Mouse (Mus musculus): ENCODE data around the gene Mroh8. TPM values are rescaled to one million over a fixed set of nuclear protein-coding genes. Genes with fewer than 3 reads are reported as not detected.
A peak's percentile ranks its signal among the peaks of the same experiment; 100 is the strongest.
"Not testable (repeated sequence)": the region's sequence is repeated elsewhere in the genome, so short reads cannot be mapped to it uniquely, and the experiment has no call there.

Mroh8 gene
- polyA plus RNA-seq, 1 experiment from 2014 or later = 0.42 TPM

DNA sequence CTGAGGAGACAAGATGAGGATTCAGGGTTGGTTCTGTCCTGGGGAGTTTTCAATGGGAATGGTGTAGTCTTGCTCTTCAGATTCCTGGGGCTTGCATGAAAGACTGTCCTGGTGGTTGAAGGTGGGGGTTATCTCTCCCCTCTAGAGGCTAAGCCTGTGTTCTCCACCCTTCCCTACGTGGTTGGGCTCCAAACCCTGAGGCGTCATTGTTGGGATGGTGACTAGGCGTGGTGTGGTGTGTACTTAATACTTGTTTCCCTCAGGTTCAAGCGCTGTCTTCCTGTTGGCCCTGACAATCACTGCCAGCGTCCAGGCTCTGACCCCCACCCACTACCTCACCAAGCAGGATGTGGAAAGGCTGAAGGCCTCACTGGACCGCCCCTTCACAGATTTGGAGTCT is 4.0 kb upstream of the Mroh8 start:
- H3K27me3 ChIP-seq = no peaks in the 10 kb centered on the region
- H3K9ac ChIP-seq (replicated peaks) = no peak overlapping the region
- WGBS = 88% methylated on average over 6 of the region's 6 CpGs
- H3K36me3 ChIP-seq = peaks cover 49% of the 10 kb centered on the region
- ATAC-seq (ENCODE audit: low FRiP score, low read depth) = no peak
- no peaks in the 10 kb centered on the region for H3K9me3 ChIP-seq
- no peak overlapping the region for H3K4me3 ChIP-seq
- H3K4me2 ChIP-seq (replicated peaks) = no peak overlapping the region
- peaks cover 18% of the 10 kb centered on the region for H3K4me1 ChIP-seq
- H3K27ac ChIP-seq (replicated peaks) = no peak overlapping the region

DNA sequence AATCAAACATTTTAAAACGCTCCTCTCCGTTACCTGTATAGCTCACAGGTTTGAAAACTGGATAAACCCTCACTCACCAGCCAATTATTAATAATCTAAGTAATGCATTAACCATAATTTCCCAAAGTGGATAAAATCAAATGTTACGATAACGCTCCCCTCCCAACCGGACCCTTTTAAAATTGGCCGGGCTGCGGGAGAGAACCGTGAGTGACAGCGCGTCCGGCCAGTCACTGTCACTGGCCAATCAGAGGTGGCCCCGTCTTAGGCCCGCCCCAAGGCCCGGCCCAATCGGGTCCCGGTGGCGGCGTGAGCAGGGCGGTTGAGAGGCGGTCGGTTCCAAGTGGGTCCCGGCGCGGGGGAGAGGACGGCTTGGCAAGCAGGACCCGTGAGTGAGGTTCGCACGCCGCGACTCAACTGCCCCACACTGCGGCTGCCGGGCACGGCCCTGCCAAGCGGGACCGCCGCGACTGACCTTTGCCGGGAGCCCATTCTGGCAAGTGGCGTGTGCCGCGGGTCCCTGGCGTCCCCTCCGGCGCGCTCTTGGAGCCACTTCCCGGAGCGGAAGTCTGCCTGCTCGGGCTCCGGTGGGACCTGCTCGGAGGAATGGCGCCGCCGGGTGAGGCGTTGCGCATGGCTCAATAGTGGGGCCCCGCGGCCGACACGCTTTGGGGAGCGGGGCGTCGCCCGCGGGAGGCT is 483 bp downstream of the Mroh8 start, which contains the start of gene Rpn2:
Rpn2 (plus strand) TSS at position 301 of the 699 bp plus-strand sequence.
- peak within 1 kb of the TSS; percentile 91 for H3K4me3 ChIP-seq
- peak within 1 kb of the TSS; percentile 92 for H3K27ac ChIP-seq (replicated peaks)
- ATAC-seq (ENCODE audit: low FRiP score, low read depth) = peak; percentile 100
- H3K4me2 ChIP-seq (replicated peaks) = peak within 1 kb of the TSS; percentile 74
- peak within 1 kb of the TSS; percentile 77 for H3K9ac ChIP-seq (replicated peaks)
- H3K27me3 ChIP-seq = no peaks in the 10 kb centered on the region
- H3K4me1 ChIP-seq = peaks cover 22% of the 10 kb centered on the region
- no peaks in the 10 kb centered on the region for H3K9me3 ChIP-seq
- peaks cover 21% of the 10 kb centered on the region for H3K36me3 ChIP-seq
- WGBS = under 1% methylated on average over 62 of the region's 64 CpGs

GRCm38 (mm10) chr2:157263832-157264231 is 15.5 kb downstream of the Mroh8 start:
- no peaks in the 10 kb centered on the region for H3K4me1 ChIP-seq
- H3K4me3 ChIP-seq = no peak overlapping the region
- H3K4me2 ChIP-seq (replicated peaks) = no peak overlapping the region
- WGBS = 81% methylated on average over 6 of the region's 6 CpGs
- no peak overlapping the region for H3K27ac ChIP-seq (replicated peaks)
- no peaks in the 10 kb centered on the region for H3K36me3 ChIP-seq
- H3K9ac ChIP-seq (replicated peaks) = no peak overlapping the region
- no peak for ATAC-seq (ENCODE audit: low FRiP score, low read depth)
- H3K9me3 ChIP-seq = no peaks in the 10 kb centered on the region
- H3K27me3 ChIP-seq = no peaks in the 10 kb centered on the region

DNA sequence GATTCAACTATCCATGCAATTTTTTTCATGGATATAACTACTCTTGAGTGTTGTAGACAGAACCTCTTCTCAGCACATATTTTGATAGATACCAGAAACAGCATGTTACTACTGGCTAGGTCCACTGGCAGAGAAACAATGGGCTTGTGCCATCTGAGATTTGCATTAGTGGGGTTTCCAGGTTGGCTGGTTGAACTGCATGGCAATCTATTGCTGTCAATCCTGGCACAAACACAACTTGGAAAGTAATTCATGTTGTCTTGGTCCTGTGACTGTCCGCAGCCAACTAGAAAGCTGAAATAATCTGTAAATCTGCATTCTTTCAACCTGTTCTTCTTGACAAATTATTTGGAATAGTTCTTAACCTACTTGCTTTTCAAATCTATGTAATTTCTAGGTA is 16.2 kb downstream of the Mroh8 start:
- no peak overlapping the region for H3K4me3 ChIP-seq
- H3K9me3 ChIP-seq = no peaks in the 10 kb centered on the region
- no peak overlapping the region for H3K27ac ChIP-seq (replicated peaks)
- WGBS = 94% methylated on average over 1 of the region's 1 CpGs
- no peak overlapping the region for H3K9ac ChIP-seq (replicated peaks)
- H3K4me2 ChIP-seq (replicated peaks) = no peak overlapping the region
- H3K4me1 ChIP-seq = no peaks in the 10 kb centered on the region
- ATAC-seq (ENCODE audit: low FRiP score, low read depth) = no peak
- H3K36me3 ChIP-seq = no peaks in the 10 kb centered on the region
- H3K27me3 ChIP-seq = no peaks in the 10 kb centered on the region

DNA sequence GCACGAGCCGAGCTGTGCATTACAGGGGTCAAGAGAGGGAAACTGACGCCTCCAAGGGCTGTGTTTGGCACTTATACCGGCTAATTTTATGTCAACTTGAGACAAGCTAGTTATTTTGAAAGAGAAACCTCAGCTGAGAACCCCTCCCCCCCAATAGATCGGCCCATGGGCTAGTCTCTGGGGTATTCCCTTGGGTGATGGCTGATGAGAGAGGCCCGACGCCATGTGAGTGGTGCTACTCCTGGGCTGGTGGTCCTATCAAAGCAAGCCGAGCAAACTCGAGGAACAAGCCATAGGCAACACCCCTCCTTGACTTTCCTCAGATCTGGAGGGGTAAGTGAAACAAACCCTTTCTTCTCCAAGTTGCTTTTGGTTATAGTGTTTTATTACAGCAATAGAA is 16.8 kb downstream of the Mroh8 start:
- H3K9me3 ChIP-seq = no peaks in the 10 kb centered on the region
- no peak overlapping the region for H3K4me3 ChIP-seq
- no peak for ATAC-seq (ENCODE audit: low FRiP score, low read depth)
- no peak overlapping the region for H3K9ac ChIP-seq (replicated peaks)
- H3K27me3 ChIP-seq = no peaks in the 10 kb centered on the region
- H3K36me3 ChIP-seq = no peaks in the 10 kb centered on the region
- no peaks in the 10 kb centered on the region for H3K4me1 ChIP-seq
- no peak overlapping the region for H3K27ac ChIP-seq (replicated peaks)
- no peak overlapping the region for H3K4me2 ChIP-seq (replicated peaks)
- 77% methylated on average over 9 of the region's 9 CpGs for WGBS

DNA sequence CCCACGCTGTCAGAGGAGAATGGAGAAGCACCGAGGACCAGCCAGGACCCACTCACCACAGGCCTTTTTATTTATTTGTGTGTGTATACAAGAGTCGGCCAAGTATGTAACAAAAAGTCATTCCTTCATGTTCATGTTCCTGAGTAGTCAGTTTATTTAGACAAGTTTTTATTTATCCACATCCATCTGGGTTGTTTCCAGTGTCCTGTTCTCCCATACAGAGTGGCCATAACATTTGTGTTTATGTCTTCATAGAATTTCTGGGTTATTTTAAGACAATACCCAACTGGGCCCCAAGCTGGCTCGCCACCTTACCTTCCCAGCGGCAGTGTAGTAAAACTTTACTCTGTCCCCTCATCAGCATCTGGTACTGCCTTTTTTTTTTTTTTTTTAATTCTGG is 17.4 kb downstream of the Mroh8 start:
- H3K36me3 ChIP-seq = no peaks in the 10 kb centered on the region
- no peaks in the 10 kb centered on the region for H3K27me3 ChIP-seq
- no peak overlapping the region for H3K9ac ChIP-seq (replicated peaks)
- no peak for ATAC-seq (ENCODE audit: low FRiP score, low read depth)
- H3K4me3 ChIP-seq = no peak overlapping the region
- H3K4me1 ChIP-seq = no peaks in the 10 kb centered on the region
- 80% methylated on average over 5 of the region's 5 CpGs for WGBS
- no peaks in the 10 kb centered on the region for H3K9me3 ChIP-seq
- H3K27ac ChIP-seq (replicated peaks) = no peak overlapping the region
- H3K4me2 ChIP-seq (replicated peaks) = no peak overlapping the region

GRCm38 (mm10) chr2:157259720-157260119 is 19.6 kb downstream of the Mroh8 start:
- no peak overlapping the region for H3K27ac ChIP-seq (replicated peaks)
- no peaks in the 10 kb centered on the region for H3K27me3 ChIP-seq
- WGBS = 5% methylated on average over 5 of the region's 5 CpGs
- H3K4me3 ChIP-seq = no peak overlapping the region
- no peaks in the 10 kb centered on the region for H3K9me3 ChIP-seq
- H3K4me1 ChIP-seq = no peaks in the 10 kb centered on the region
- no peak overlapping the region for H3K9ac ChIP-seq (replicated peaks)
- H3K4me2 ChIP-seq (replicated peaks) = no peak overlapping the region
- ATAC-seq (ENCODE audit: low FRiP score, low read depth) = no peak
- H3K36me3 ChIP-seq = no peaks in the 10 kb centered on the region

GRCm38 (mm10) chr2:157248111-157248510 is 31.2 kb downstream of the Mroh8 start:
- Histone ChIP-seq H3K4me3 (no peak overlapping the region), H3K27me3 (no peaks in the 10 kb centered on the region), H3K9me3 (no peaks in the 10 kb centered on the region), H3K36me3 (no peaks in the 10 kb centered on the region), H3K4me1 (no peaks in the 10 kb centered on the region), H3K4me2 (replicated peaks) (no peak overlapping the region), H3K9ac (replicated peaks) (no peak overlapping the region), H3K27ac (replicated peaks) (no peak overlapping the region)
- ATAC-seq (ENCODE audit: low FRiP score, low read depth) = no peak

DNA sequence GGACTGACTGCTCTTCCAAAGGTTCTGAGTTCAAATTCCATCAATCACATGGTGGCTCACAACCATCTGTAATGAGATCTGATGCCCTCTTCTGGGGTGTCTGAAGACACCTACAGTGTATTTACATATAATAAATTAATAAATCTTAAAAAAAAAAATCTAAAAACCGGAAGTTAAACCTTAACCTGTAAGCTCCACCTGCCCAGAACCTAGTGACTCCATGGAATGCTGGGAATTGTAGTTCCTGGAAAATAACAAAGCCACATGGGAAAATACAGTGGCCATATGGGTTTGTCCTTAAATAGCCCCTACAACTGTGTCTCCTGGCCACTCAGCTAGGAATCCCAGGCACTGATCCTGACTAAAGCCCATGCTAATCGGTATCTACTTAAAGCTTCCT is 33.7 kb downstream of the Mroh8 start:
- Histone ChIP-seq H3K4me2 (replicated peaks) (no peak overlapping the region), H3K4me1 (no peaks in the 10 kb centered on the region), H3K9me3 (no peaks in the 10 kb centered on the region), H3K27me3 (no peaks in the 10 kb centered on the region), H3K9ac (replicated peaks) (no peak overlapping the region), H3K4me3 (no peak overlapping the region), H3K36me3 (no peaks in the 10 kb centered on the region), H3K27ac (replicated peaks) (no peak overlapping the region)
- WGBS = 81% methylated on average over 2 of the region's 2 CpGs
- ATAC-seq (ENCODE audit: low FRiP score, low read depth) = no peak

GRCm38 (mm10) chr2:157245001-157245400 is 34.3 kb downstream of the Mroh8 start:
- WGBS = 61% methylated on average over 5 of the region's 5 CpGs
- H3K4me2 ChIP-seq (replicated peaks) = no peak overlapping the region
- no peak overlapping the region for H3K27ac ChIP-seq (replicated peaks)
- ATAC-seq (ENCODE audit: low FRiP score, low read depth) = no peak
- no peaks in the 10 kb centered on the region for H3K9me3 ChIP-seq
- no peaks in the 10 kb centered on the region for H3K27me3 ChIP-seq
- no peak overlapping the region for H3K4me3 ChIP-seq
- H3K9ac ChIP-seq (replicated peaks) = no peak overlapping the region
- H3K4me1 ChIP-seq = no peaks in the 10 kb centered on the region
- H3K36me3 ChIP-seq = no peaks in the 10 kb centered on the region

DNA sequence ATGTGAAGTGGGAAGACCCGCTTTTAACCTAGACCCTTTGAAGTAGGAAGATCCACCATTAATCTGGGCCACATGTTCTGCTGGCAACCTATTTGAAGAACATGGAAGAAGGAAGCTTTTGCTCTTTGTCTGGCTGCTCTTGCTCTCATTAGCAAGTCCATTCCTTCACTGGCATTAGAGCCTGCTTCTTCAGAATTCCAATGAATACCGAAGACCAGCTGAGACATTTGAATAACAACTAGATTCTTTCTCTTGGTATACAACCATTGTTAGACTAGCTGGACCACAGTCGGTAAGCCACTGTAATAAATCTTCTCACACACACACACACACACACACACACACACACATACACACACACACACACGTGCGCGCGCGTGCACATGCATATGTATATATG is 43.4 kb downstream of the Mroh8 start:
- Histone ChIP-seq H3K4me1 (no peaks in the 10 kb centered on the region), H3K4me2 (replicated peaks) (no peak overlapping the region), H3K27ac (replicated peaks) (no peak overlapping the region), H3K9me3 (no peaks in the 10 kb centered on the region; the same call in 1 of the 2 replicates), H3K36me3 (no peaks in the 10 kb centered on the region), H3K9ac (replicated peaks) (no peak overlapping the region), H3K4me3 (no peak overlapping the region), H3K27me3 (0 out of 2 replicates have a peak, but pooled peaks cover 4% of the 10 kb centered on the region)
- 85% methylated on average over 8 of the region's 8 CpGs for WGBS
- no peak for ATAC-seq (ENCODE audit: low FRiP score, low read depth)

DNA sequence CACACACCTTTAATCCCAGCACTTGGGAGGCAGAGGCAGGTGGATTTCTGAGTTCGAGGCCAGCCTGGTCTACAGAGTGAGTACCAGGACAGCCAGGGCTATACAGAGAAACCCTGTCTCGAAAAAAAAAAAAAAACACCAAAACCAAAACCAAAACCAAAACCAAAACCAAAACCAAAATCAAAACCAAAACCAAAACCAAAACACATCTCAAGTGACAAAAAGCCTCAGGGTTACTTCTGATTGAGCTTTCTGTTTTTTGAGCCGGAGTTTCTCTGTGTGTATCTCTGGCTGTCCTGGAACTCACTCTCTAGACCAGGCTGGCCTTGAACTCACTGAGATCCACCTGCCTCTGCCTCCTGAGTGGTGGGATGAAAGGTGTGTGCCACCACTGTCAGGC is 57.4 kb downstream of the Mroh8 start:
- WGBS = 80% methylated on average over 3 of the region's 3 CpGs

DNA sequence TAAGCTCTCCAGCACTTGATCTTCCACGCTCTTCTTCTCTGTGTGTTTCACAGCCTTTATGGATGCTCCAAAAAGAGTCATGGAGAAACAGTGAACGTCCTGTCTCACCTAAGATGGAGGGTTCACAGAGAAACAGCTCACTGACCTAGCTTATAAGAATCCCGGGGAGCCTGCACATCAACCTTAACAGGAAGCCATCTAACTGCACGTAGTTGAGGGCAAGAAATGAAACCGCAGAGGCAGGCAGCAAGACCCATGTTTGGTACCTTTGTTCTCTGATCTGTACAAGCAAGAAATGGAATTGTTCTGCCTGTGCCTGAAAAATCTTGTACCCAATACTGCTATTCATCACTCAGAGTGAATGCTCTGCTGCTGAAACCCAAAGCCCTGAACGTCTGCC is 59.2 kb downstream of the Mroh8 start:
- H3K9ac ChIP-seq (replicated peaks) = no peak overlapping the region
- H3K4me1 ChIP-seq = no peaks in the 10 kb centered on the region
- 80% methylated on average over 6 of the region's 6 CpGs for WGBS
- ATAC-seq (ENCODE audit: low FRiP score, low read depth) = no peak
- H3K27ac ChIP-seq (replicated peaks) = no peak overlapping the region
- no peaks in the 10 kb centered on the region for H3K9me3 ChIP-seq
- H3K4me2 ChIP-seq (replicated peaks) = no peak overlapping the region
- no peak overlapping the region for H3K4me3 ChIP-seq
- no peaks in the 10 kb centered on the region for H3K27me3 ChIP-seq
- no peaks in the 10 kb centered on the region for H3K36me3 ChIP-seq

More for the DNA sequence above, 57.4 kb downstream of the Mroh8 start:
- H3K4me3 ChIP-seq; H3K36me3 ChIP-seq; ATAC-seq (ENCODE audit: low FRiP score, low read depth); H3K9me3 ChIP-seq; H3K27me3 ChIP-seq; H3K4me1 ChIP-seq; H3K4me2 ChIP-seq (replicated peaks); H3K9ac ChIP-seq (replicated peaks); H3K27ac ChIP-seq (replicated peaks): not testable (repeated sequence)

Data from midbrain, embryonic 12.5 days (tissue).